Mouse (Mus musculus) Patski (cell line): ENCODE measurements around the gene Slc12a8. TPM values are rescaled to one million over a fixed set of nuclear protein-coding genes. Genes with fewer than 3 reads are reported as not detected.

ENCODE experiments used
- ATAC-seq: fragments of 100-300 bp; one replicate; pipeline ENCODE4 v1.8.0; 2021
- CTCF ChIA-PET: fragments of 350-600 bp; sonication (Branson Sonifier 250); formaldehyde crosslinking; loops from one replicate; lab custom pipeline; 2022; ENCODE audit warnings: inconsistent platforms; lab: Charles Lee
- POLR2A ChIA-PET: fragments of 350-600 bp; sonication (Branson Sonifier 250); formaldehyde crosslinking; loops from one replicate; lab custom pipeline; 2022; ENCODE audit warnings: antibody characterized with exemption, inconsistent platforms; lab: Charles Lee
- DNase-seq: peaks from one replicate; pipeline ENCODE4 v3.0.0-alpha.2; 2011; ENCODE audit warnings: low read depth, low spot score
- H3K27me3 ChIP-seq: fragments of 371-371 bp; one replicate; pipeline ENCODE4 v1.5.1; 2021
- CTCF ChIP-seq: fragments of 100-300 bp; IDR thresholded peaks from one replicate; pipeline ENCODE4 v1.5.1; 2021
- in situ Hi-C: fragments of 300-500 bp; cut with MboI; formaldehyde crosslinking; loops from 3 replicates; pipeline ENCODE4 v1.11.1; 2018; ENCODE audit warnings: low pct_unique_long_range_greater_than_20kb, mixed read lengths
- polyA plus RNA-seq: library from polyadenylated mRNA; unstranded; gene quantifications from one replicate; pipeline ENCODE4 v1.2.3, GENCODE M21; 2021

The Slc12a8 gene
- polyA plus RNA-seq, 1 experiment from 2014 or later: 1.2 TPM

DNA sequence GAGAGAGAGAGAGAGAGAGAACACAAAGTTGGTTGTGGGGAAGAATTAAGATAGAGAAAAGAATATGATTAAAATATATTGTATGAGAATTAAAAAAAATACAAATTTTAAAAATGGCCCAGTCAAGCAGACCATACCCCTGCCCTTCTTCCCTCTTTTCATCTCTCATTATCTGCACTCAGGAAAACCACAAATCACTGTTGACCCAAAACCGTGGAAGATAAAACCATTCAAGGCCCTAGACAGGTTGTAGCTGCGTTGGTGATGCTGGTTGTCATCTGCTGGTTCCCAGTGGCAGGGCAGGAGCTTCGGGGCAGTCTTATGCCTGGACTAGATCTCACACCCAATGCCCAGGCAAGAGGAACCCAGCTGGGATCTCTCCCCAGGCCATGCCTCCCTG, 66.2 kb downstream of the Slc12a8 start:
- ATAC-seq: no peak
- POLR2A ChIA-PET: no interaction called here

DNA sequence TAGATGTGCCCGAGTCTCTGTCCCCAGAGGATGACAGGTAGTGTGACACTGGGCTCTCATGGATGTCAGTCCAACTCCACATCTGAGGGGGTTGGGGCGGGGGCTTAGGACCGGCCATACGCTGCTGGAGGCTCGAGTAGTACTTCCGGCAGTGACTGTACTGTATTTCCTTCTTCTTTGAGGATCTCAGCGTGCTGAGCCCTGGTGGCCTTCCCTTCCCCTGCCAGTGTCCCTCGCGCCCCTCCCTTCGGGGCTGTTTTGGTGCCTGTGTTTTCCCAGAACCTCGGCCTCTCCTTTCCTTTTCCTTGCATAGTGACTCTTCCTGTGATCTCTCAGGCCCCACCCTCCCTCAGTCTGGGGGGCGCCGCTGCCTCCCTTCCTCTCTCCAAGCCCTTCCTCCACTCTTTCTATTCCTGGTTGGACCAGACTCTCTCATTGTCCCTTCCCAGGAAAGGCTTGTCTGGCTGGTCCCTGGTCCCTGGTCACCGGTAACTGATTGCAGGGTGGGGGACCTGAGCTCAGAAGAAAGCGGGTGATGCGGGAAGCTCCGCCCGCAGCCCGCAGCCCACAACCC, 66.8 kb downstream of the Slc12a8 start:
- H3K27me3 ChIP-seq: no peaks in the 10 kb centered on the region
- POLR2A ChIA-PET: no interaction called here
- CTCF ChIA-PET: no interaction called here
- no peak for TF ChIP-seq CTCF
- DNase-seq (no peak), ATAC-seq (no peak)
- in situ Hi-C loops: no loop called here

More for the DNA sequence above, 66.2 kb downstream of the Slc12a8 start:
- TF ChIP-seq CTCF: no peak
- CTCF ChIA-PET: no interaction called here
- in situ Hi-C loops: no loop called here
- H3K27me3 ChIP-seq: no peaks in the 10 kb centered on the region
- no peak for DNase-seq

DNA sequence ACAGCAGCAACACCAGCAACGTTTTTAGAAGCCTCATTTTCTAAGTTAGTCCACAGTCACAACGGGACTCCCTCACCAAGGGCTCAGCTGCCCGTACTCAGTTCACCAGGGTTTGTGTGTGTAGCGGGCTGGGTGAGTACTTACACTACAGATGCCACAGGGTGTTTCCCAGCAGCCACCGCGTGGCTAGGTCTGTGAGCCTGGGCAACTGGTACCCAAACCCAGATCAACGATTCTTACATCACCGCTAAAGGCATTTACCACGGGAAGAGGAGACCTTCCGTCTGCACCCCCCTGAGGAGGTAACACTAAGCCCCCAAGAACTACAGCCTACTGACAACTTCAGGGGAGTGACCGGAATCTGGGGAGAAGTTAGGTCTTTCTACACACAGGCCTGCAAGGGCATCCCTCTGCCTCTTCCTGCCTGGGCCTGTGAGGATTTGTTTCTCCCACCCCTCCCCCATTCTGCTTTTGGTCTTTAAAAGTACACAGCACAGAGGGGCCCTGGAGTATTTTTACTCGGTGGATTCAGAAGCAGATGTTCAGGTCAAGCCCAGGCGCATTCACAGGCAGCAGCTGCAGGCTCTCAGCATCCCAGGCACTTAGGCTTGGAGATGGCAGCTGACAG, 67.4 kb downstream of the Slc12a8 start:
- DNase-seq (no peak), ATAC-seq (no peak)
- in situ Hi-C loops: no loop called here
- no peaks in the 10 kb centered on the region for H3K27me3 ChIP-seq
- CTCF ChIA-PET: interaction anchor here (0.7 kb wide), 1 partner anchor 24 kb away, joined by 3 read pairs; no protein-coding TSS in a partner anchor
- POLR2A ChIA-PET: no interaction called here
- TF ChIP-seq CTCF: no peak

DNA sequence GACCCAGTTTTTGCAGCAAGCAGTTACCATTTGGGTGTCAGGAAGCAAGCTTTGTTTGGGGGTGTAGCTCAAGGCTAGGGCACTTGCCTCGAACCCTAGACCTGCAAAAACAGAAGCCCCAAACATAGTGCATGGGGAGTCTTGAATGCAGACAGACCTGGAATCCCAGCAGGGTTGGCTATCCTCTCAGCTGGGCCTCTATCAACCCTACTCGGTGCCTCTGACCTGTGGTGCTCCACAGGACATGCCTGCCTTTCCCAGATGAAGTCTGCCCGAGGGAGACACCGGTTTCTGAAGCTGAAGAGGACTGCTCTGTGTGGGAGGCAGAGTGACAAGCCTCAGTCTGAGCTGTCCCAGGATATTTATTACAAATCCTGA, 67.9 kb downstream of the Slc12a8 start:
- ChIA-PET POLR2A (no interaction called here), CTCF (interaction anchor here (0.7 kb wide), 1 partner anchor 25 kb away, joined by 3 read pairs; no protein-coding TSS in a partner anchor)
- no peak for ATAC-seq
- H3K27me3 ChIP-seq: no peaks in the 10 kb centered on the region
- in situ Hi-C loops: no loop called here
- DNase-seq: no peak
- TF ChIP-seq CTCF: no peak

DNA sequence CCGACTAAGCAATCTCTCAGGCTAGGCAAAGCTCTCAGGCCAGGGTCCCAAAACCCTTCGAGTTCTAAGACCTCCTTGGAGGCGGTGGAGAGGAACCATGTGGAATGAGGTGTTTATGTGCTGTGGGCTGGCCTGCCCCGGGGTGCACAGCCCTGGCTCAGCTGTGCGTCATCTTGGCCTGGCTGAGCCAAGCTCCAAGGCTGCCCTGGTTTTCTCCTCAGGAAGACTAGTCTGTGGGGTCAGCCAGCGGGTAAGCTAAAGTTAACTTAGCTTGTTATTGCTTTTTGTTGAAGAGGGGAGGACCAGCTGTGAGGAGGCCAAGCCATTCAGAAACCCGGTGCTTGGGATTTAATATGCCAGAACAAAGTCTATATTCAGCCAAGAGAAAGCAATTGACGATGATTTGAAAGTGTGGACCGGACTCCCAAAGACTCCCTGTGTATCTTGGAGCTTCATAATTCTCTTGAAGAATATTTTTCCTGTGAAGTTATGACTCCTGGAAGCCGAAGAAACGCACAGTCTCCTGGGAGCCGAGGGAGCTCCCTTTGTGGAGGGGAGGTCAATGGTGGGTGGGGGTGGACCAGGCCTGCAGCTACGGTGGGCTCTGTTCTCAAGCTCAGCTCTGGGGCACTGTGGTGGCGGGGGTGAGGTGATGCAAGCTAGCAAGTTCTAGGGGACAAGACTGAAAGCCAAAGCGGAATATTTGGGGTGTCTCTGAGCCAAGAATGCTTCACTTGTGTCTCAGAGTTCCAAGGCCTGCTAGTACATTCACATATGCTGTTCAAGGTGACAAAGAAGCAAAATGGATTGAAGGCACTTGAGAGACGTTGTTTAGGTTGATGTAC, 70.4 kb downstream of the Slc12a8 start:
- TF ChIP-seq CTCF: no peak
- POLR2A ChIA-PET: interaction anchor here (0.6 kb wide), 1 partner anchor 31 kb away, joined by 11 read pairs; no protein-coding TSS in a partner anchor
- in situ Hi-C loops: no loop called here
- CTCF ChIA-PET: no interaction called here
- H3K27me3 ChIP-seq: no peaks in the 10 kb centered on the region
- ATAC-seq (no peak), DNase-seq (no peak)

DNA sequence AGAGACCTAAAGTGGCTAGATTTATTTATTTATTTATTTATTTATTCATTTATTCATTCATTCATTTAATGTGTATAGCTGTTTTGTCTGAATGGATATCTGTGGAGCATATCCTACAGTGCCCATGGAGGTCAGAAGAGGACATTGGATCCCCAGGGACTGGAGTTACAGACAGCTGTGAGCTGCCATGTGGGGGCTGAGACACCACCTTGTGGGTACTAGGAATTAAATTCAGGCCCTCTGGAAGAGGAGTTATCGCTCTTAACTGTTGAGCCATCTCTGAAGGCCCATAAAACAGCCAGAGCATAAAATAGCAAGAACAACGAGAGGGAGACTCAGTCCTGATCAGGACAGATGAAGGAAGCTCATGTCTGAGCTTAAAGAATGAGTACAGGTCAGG, 71.7 kb downstream of the Slc12a8 start:
- ChIA-PET CTCF (no interaction called here), POLR2A (no interaction called here)
- no peak for ATAC-seq
- TF ChIP-seq CTCF: no peak
- no peak for DNase-seq
- H3K27me3 ChIP-seq: no peaks in the 10 kb centered on the region
- in situ Hi-C loops: no loop called here

DNA sequence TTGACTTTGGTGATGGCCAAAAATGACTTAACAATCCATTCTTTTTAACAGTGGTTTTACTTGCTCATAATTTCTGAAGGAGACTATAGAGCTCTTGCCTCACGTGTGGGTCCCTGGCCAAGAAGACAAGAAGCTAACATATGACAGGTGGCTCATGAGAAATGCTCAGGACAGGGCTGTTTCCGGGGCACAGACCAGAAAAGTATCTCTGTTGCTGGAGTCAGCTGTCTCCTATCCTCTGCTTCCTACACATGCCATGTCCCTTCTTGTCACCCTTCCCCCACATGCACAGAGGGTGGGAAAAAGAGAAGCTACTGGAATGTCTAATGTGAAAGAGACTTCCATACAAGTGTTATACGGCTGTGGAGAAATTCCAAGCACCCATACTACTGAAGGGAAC, 73.3 kb downstream of the Slc12a8 start:
- DNase-seq: no peak
- in situ Hi-C loops: no loop called here
- no peak for TF ChIP-seq CTCF
- CTCF ChIA-PET: interaction anchor here (0.9 to 1.2 kb wide), 3 partner anchors 14 to 183 kb away, joined by 3 to 4 read pairs (median 3); no protein-coding TSS in a partner anchor
- ATAC-seq: no peak
- H3K27me3 ChIP-seq: no peaks in the 10 kb centered on the region
- POLR2A ChIA-PET: no interaction called here

DNA sequence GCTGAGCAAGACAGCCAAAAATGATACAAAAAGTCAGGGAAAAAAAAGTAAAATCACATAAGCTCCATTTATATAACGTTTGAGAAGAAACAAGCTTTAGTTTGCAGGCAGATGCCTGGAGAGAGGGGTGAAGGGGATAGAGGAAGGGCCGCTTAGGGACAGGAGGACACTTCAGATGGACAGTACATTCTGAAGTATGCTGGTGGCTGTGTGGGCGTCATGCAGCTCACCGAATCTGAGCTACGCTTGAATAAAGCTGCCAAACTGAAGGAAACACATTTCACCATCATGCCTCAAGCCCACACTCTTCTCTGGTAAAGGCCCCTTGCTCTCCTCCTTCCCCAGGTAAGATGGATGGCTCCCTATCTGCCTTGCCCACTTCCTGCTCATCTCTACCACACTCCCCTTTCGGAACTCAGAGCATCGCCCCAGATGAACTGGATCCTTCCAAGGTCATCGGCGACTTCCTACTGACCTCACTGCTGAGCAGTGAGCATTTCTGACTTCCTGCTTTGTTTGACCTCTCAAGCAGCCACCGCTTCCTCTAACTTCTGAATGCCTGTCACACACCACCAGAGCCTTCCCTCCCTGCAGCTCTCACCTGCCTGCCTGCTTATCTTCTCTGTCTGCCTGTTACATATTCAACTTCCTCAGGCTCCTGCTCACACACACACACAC, 74.4 kb downstream of the Slc12a8 start:
- DNase-seq (no peak), ATAC-seq (no peak)
- ChIA-PET CTCF (interaction anchor here (0.9 to 1.2 kb wide), 4 partner anchors 15 to 184 kb away, joined by 3 to 4 read pairs (median 3); no protein-coding TSS in a partner anchor), POLR2A (no interaction called here)
- H3K27me3 ChIP-seq: no peaks in the 10 kb centered on the region
- in situ Hi-C loops: no loop called here
- no peak for TF ChIP-seq CTCF

DNA sequence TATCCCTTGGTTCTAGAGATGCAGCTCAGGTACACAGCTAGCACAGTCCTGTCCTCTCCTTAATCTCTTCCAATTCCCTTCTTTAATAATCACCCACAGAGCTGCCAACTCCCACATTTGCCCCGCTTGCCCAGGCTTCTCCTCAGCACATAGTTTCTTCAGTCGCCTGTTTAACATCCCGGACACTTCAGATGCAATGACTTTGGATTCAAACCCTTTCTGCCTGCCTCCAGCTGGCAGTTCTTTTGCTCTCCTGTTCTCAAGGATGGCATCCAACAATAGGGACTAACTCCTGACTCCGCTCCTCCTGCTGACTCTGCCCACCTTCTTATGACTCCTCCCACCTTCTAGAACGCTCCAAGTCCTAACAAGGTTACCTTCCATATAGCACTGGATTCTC, 75.2 kb downstream of the Slc12a8 start:
- ChIA-PET CTCF (interaction anchor here (1.1 kb wide), 1 partner anchor 31 kb away, joined by 4 read pairs; no protein-coding TSS in a partner anchor), POLR2A (interaction anchor here (1.0 kb wide), 1 partner anchor 15 kb away, joined by 3 read pairs; no protein-coding TSS in a partner anchor)
- ATAC-seq (no peak), DNase-seq (no peak)
- TF ChIP-seq CTCF: no peak
- in situ Hi-C loops: no loop called here
- H3K27me3 ChIP-seq: no peaks in the 10 kb centered on the region

DNA sequence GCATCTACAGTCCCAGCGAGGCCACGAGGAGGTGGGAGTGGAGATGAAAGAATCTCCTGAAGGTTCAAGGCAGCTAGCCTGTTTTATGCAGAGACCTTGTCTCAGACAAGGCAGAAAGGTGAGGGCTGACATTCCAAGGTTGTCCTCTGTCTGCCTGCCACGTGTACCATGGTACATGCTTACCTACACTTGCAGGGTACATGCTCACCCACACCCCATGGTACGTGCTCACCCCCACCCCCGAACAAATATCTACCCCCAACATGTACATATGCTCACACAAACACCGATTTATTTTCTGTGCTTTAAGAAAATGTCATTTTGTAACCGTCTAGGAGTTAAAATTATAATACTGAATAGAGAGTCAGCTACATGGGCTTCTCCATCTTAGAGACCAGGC, 76.3 kb downstream of the Slc12a8 start:
- no peak for TF ChIP-seq CTCF
- ChIA-PET CTCF (no interaction called here), POLR2A (interaction anchor here (1.0 kb wide), 1 partner anchor 12 kb away, joined by 3 read pairs; no protein-coding TSS in a partner anchor)
- in situ Hi-C loops: no loop called here
- H3K27me3 ChIP-seq: no peaks in the 10 kb centered on the region
- no peak for ATAC-seq
- DNase-seq: no peak
